Mouse (Mus musculus) lung, postnatal 10 days (tissue): ENCODE measurements around the gene Wdr81.

ENCODE experiments used
- DNase-seq: peaks from one replicate; pipeline ENCODE4 v3.0.0; 2021

Gene Wdr81

GRCm38 (mm10) chr11:75453991-75454930, at the start of gene Wdr81:
Gene Wdr81, minus strand, starts transcription at chr11:75454717.
- DNase-seq: peak; percentile 95

- DNase-seq: no peak
Observed at GRCm38 (mm10) chr11:75498126-75498525, 43.6 kb upstream of the Wdr81 start.

- no peak for DNase-seq
Observed at GRCm38 (mm10) chr11:75494296-75495049, 40.0 kb upstream of the Wdr81 start.

GRCm38 (mm10) chr11:75487496-75487895, 33.0 kb upstream of the Wdr81 start:
- DNase-seq: no peak

GRCm38 (mm10) chr11:75486601-75487285, 32.2 kb upstream of the Wdr81 start, which contains the start of gene Prpf8:
Gene Prpf8, plus strand, starts transcription at chr11:75486816.
- peak; percentile 98 for DNase-seq

GRCm38 (mm10) chr11:75486192-75486591, 31.7 kb upstream of the Wdr81 start:
- no peak for DNase-seq

- DNase-seq: no peak
Observed at GRCm38 (mm10) chr11:75473376-75473775, 18.9 kb upstream of the Wdr81 start.

- DNase-seq: no peak
Observed at GRCm38 (mm10) chr11:75472469-75473081, 18.1 kb upstream of the Wdr81 start.

- no peak for DNase-seq
Observed at GRCm38 (mm10) chr11:75470675-75471074, 16.2 kb upstream of the Wdr81 start.

GRCm38 (mm10) chr11:75469261-75469660, 14.7 kb upstream of the Wdr81 start:
- no peak for DNase-seq

- DNase-seq: no peak
Observed at GRCm38 (mm10) chr11:75468410-75468809, 13.9 kb upstream of the Wdr81 start.

- DNase-seq: peak; percentile 84
Observed at GRCm38 (mm10) chr11:75467512-75468215, 13.1 kb upstream of the Wdr81 start.

GRCm38 (mm10) chr11:75466731-75467505, 12.4 kb upstream of the Wdr81 start:
- DNase-seq: no peak

GRCm38 (mm10) chr11:75465051-75465450, 10.5 kb upstream of the Wdr81 start:
- no peak for DNase-seq

- DNase-seq: no peak
Observed at GRCm38 (mm10) chr11:75464417-75464816, 9.9 kb upstream of the Wdr81 start.

GRCm38 (mm10) chr11:75463624-75464023, 9.1 kb upstream of the Wdr81 start:
- no peak for DNase-seq

GRCm38 (mm10) chr11:75462865-75463336, 8.4 kb upstream of the Wdr81 start:
- peak; percentile 96 for DNase-seq

GRCm38 (mm10) chr11:75462253-75462783, 7.8 kb upstream of the Wdr81 start:
- DNase-seq: peak; percentile 90

- no peak for DNase-seq
Observed at GRCm38 (mm10) chr11:75461743-75462252, 7.3 kb upstream of the Wdr81 start.
